Mouse (Mus musculus): ENCODE measurements around the gene Rsph6a.

DNA sequence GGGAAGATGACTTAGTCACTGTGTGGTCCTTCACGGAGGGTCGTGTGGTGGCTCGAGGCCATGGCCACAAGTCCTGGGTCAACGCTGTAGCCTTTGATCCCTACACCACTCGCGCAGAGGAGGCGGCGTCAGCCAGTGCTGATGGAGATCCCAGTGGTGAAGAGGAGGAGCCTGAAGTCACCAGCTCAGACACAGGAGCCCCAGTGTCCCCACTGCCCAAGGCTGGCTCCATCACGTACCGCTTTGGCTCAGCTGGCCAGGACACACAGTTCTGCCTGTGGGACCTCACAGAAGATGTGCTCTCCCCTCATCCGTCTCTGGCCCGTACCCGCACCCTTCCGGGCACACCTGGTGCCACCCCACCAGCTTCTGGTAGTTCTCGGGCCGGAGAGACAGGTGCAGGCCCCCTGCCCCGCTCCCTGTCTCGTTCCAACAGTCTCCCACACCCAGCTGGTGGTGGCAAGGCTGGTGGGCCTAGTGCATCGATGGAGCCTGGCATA, 26.0 kb downstream of the Rsph6a start:
- TF ChIP-seq CTCF (IDR thresholded peaks at IDR 0.05; ENCODE audit: borderline replicate concordance, insufficient read depth, low read depth, low read length) (no peak), POLR2A (IDR thresholded peaks at IDR 0.05; ENCODE audit: borderline replicate concordance, insufficient read depth, low read length) (no peak)
